Comparison of ENCODE assay signal across 9 mouse cellular contexts in genomic region chr7:70823020-70823419, GRCm38 (mm10).
A peak's percentile ranks its signal among the peaks of the same experiment; 100 is the strongest.
DNase-seq lines count a peak whose midpoint lies in the region; ATAC-seq lines count a peak whose summit lies in the region.
"Had no signal": no experiment of that assay in that cellular context is flagged by ENCODE, and none has a peak within 500 bp of the region (broad histone marks: within the 10 kb centered on the region; RNA-seq: fewer than 3 reads in every experiment).

No protein-coding gene starts in this region.

- H3K9me3 ChIP-seq in lung, embryonic 15.5 days = no peaks in the 10 kb centered on the region
- no peaks in the 10 kb centered on the region for H3K9me3 ChIP-seq in neural tube, embryonic 13.5 days

- H3K9ac ChIP-seq in lung, embryonic 15.5 days = no peak overlapping the region
- no peak overlapping the region for H3K9ac ChIP-seq in neural tube, embryonic 13.5 days

- peak overlapping the region; percentile 38 for H3K4me2 ChIP-seq in lung, embryonic 15.5 days
- peak overlapping the region; percentile 50 for H3K4me2 ChIP-seq in neural tube, embryonic 13.5 days

- WGBS in lung, embryonic 15.5 days = 21% methylated on average over 11 of the region's 11 CpGs
- WGBS in neural tube, embryonic 13.5 days = 15% methylated on average over 11 of the region's 11 CpGs

- H3K36me3 ChIP-seq in lung, embryonic 15.5 days = no peaks in the 10 kb centered on the region
- no peaks in the 10 kb centered on the region for H3K36me3 ChIP-seq in neural tube, embryonic 13.5 days

- H3K4me3 ChIP-seq in lung, embryonic 15.5 days = peak overlapping the region; percentile 20
- peak overlapping the region; percentile 15 for H3K4me3 ChIP-seq in neural tube, embryonic 13.5 days

- H3K27me3 ChIP-seq in lung, embryonic 15.5 days = no peaks in the 10 kb centered on the region
- no peaks in the 10 kb centered on the region; the same call in 1 of the 2 replicates for H3K27me3 ChIP-seq in neural tube, embryonic 13.5 days

- no peaks in the 10 kb centered on the region for H3K4me1 ChIP-seq in lung, embryonic 15.5 days
- peaks cover 21% of the 10 kb centered on the region for H3K4me1 ChIP-seq in neural tube, embryonic 13.5 days (replicated peaks)

- peak; percentile 13 for DNase-seq in adrenal gland, adult 2 months
- DNase-seq in adrenal gland, postnatal 25 days = no peak
- DNase-seq in lung, postnatal 10 days = no peak
- peak; percentile 50 for DNase-seq in kidney, adult 18-20 months
- no peak for DNase-seq in urinary bladder, postnatal 36 days (ENCODE audit: low spot score in 2 of 2)
- no peak for DNase-seq in thymus, postnatal 36 days
- DNase-seq: thymus, postnatal 4 days had no signal

- H3K27ac ChIP-seq in lung, embryonic 15.5 days = peak overlapping the region; percentile 43
- H3K27ac ChIP-seq in neural tube, embryonic 13.5 days (replicated peaks) = no peak overlapping the region

- no peak for ATAC-seq in lung, embryonic 15.5 days (ENCODE audit: borderline replicate concordance, extremely low read depth, low FRiP score, low TSS enrichment)
- ATAC-seq in neural tube, embryonic 13.5 days (ENCODE audit: low read depth) = no peak

Comparison
In these comparisons a context has a peak if more than half of its experiments do, and no peak if none do; other contexts are left out.
1. DNase-seq: peak in adrenal gland, adult 2 months (single experiment) and kidney, adult 18-20 months (single experiment); none in adrenal gland, postnatal 25 days (single experiment), lung, postnatal 10 days (single experiment), urinary bladder, postnatal 36 days (0 of 2) and thymus, postnatal 36 days (0 of 2).